Mouse (Mus musculus): ENCODE measurements at regions not wholly inside any gene's neighbourhood (a gene's known extent, or its start where the extent isn't known, plus 50 kb on each side); places are given as distances from the start of the nearest gene placed in this dataset.

DNA sequence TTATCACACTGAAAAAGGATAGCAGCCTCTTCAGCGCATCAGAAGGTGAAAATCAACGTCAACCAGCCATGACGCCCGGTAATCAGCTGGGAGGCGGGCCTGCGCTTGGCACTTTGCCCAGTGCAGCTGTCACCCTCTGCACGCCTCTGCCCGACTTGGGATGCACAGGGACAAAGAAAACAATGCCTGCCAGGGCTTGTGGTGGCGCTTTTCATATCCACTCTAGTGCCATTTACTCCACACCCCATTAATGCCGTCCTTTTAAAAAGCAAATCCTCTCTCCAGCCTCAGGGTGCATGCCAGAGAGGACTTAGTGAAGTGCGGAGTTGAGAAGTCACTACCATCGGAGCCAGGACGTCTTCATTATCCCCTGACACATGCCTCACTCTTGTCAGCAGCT lies 204.5 kb upstream of the Sulf2 start:
- no peaks in the 10 kb centered on the region for H3K9me3 ChIP-seq
- no peak for ATAC-seq
- no peaks in the 10 kb centered on the region for H3K27me3 ChIP-seq (replicated peaks)
- 0 out of 2 replicates have a peak, but pooled peaks cover 10% of the 10 kb centered on the region for H3K4me1 ChIP-seq (replicated peaks)
- H3K9ac ChIP-seq, result no peak overlapping the region
- H3K27ac ChIP-seq, result no peak overlapping the region
- H3K36me3 ChIP-seq, result no peaks in the 10 kb centered on the region
- no peak overlapping the region for H3K4me3 ChIP-seq (replicated peaks)
- WGBS, result 58% methylated on average over 13 of the region's 13 CpGs
- no peak overlapping the region for H3K4me2 ChIP-seq (replicated peaks)

DNA sequence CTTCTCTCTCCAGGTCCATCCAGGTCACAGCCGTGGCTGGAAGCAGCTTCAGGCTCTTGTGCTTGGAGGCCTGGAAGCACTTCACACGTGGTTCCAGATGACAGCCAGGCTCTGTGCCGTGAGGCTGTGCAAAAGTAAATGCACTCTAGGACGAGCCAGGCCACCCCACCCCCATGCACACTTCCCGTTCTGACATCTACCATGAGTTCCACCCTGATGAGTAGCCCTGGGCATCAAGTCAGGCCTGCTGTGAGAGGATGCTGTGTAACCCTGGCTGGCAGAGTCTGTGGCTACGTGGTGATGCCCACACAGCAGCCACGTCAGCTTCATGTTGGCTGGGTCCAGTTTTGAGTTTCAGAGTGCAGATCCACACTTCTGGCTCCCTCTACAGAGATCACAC lies 202.4 kb upstream of the Sulf2 start:
- no peaks in the 10 kb centered on the region for H3K9me3 ChIP-seq
- no peak overlapping the region for H3K27ac ChIP-seq
- H3K4me3 ChIP-seq (replicated peaks), result no peak overlapping the region
- WGBS, result 47% methylated on average over 7 of the region's 7 CpGs
- H3K27me3 ChIP-seq (replicated peaks), result no peaks in the 10 kb centered on the region
- peaks cover 24% of the 10 kb centered on the region for H3K4me1 ChIP-seq (replicated peaks)
- no peak overlapping the region for H3K9ac ChIP-seq
- H3K36me3 ChIP-seq, result no peaks in the 10 kb centered on the region
- no peak; the same call in 1 of the 2 replicates for ATAC-seq
- H3K4me2 ChIP-seq (replicated peaks), result no peak overlapping the region

DNA sequence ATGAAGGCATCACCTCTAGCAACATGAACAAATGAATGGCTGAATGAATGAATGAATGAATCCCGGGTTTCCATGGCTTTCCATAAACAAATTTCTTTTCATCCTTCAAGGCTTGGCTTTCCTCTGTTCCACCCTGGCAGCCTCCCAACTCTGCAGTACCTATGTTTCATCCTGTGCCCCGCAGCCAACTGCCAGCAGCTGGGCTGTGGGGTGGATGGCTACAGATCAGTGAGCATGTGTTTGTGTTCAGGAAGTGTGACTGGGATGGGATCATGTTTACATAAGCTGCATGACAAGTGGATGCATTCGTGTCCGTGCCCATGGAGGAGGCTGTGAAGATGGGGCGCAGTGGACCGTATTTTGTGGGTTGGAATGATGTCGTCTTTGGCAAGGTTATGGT lies 200.5 kb upstream of the Sulf2 start:
- Histone ChIP-seq H3K27ac (no peak overlapping the region), H3K4me2 (replicated peaks) (no peak overlapping the region), H3K4me3 (replicated peaks) (no peak overlapping the region), H3K9me3 (no peaks in the 10 kb centered on the region), H3K9ac (no peak overlapping the region), H3K4me1 (replicated peaks) (peaks cover 31% of the 10 kb centered on the region), H3K36me3 (no peaks in the 10 kb centered on the region), H3K27me3 (replicated peaks) (no peaks in the 10 kb centered on the region)
- WGBS, result 70% methylated on average over 7 of the region's 7 CpGs
- no peak for ATAC-seq

DNA sequence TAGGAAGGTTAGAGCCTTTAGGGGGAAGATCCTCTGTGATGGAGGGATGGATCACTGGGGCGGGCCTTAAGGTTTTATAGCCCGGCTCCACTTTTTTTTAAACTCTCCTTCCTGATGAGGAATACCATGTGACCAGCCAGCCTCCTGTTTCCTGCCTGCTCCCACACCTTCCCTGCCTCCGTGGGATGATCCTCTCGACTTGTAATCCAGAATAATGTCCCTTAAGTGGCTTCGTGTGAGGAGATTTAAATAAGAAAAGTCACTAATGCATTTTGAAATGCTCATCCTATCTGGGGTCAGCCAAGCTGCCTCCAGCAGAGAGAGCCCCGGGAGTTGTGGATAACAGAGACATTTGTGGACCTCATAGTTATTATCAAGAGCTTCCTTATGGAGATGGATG lies 200.0 kb upstream of the Sulf2 start:
- no peak overlapping the region for H3K27ac ChIP-seq
- WGBS, result 50% methylated on average over 6 of the region's 6 CpGs
- H3K4me3 ChIP-seq (replicated peaks), result no peak overlapping the region
- H3K4me1 ChIP-seq (replicated peaks), result peaks cover 31% of the 10 kb centered on the region
- H3K36me3 ChIP-seq, result no peaks in the 10 kb centered on the region
- no peak for ATAC-seq
- H3K4me2 ChIP-seq (replicated peaks), result no peak overlapping the region
- no peaks in the 10 kb centered on the region for H3K9me3 ChIP-seq
- no peaks in the 10 kb centered on the region for H3K27me3 ChIP-seq (replicated peaks)
- no peak overlapping the region for H3K9ac ChIP-seq

DNA sequence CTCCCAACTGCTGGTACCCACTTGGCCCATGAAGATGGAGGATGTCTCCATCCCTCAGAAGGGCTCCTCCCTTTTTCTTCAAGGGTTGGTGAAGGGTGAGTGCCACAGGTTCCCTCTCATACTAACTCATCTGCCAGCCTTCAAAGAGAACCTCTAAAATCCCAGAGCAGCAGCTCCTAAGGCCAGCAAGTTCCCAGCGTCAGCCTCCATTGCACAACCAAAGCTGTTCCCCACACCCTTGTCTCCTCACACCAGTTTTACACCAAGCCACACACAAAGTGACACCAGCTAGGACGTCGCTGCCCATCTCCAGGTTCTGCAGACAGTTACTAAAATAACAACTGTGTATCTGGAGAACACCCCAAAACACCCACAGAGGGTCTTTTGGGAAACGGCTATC lies 198.9 kb upstream of the Sulf2 start:
- H3K27ac ChIP-seq, result no peak overlapping the region
- no peak for ATAC-seq
- H3K4me2 ChIP-seq (replicated peaks), result no peak overlapping the region
- no peaks in the 10 kb centered on the region for H3K36me3 ChIP-seq
- no peaks in the 10 kb centered on the region for H3K27me3 ChIP-seq (replicated peaks)
- H3K9ac ChIP-seq, result no peak overlapping the region
- no peak overlapping the region for H3K4me3 ChIP-seq (replicated peaks)
- no peaks in the 10 kb centered on the region for H3K9me3 ChIP-seq
- H3K4me1 ChIP-seq (replicated peaks), result peaks cover 27% of the 10 kb centered on the region
- WGBS, result 94% methylated on average over 4 of the region's 4 CpGs

DNA sequence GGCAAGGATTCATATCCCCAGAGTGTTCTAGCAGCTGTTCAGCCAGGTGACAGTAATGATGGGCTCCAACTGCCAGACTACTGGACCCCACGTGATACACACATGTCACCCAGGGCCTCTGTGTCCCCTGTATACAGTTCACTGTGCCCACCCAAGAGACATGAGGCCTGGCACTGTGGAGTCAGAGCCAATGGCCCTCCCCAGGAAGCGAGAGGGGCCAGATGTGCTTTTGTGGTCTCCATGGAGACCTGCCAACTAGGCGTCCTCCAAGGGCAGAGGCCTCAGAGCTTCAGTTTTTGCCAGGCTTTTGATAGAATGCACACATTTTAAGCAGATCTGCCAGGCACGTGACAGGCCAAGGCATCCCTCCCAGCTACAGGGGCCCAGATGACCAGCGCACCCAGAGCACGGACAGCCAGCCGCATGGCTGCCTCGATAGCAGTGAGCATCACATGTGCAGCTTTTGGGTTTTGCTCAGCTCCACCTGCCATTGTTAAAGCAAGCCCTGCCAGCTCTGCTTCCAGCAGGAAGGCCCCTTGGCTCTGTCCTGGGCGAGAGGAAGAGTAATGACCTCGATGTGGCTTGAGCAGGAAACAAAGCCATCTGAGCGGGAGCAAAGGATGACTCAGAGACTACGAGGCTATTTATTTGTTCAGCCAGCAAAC lies 198.1 kb upstream of the Sulf2 start:
- 0 out of 2 replicates have a peak, but pooled peaks have one; percentile 29 for ATAC-seq
- H3K4me2 ChIP-seq (replicated peaks), result no peak overlapping the region
- no peaks in the 10 kb centered on the region for H3K9me3 ChIP-seq
- no peak overlapping the region for H3K27ac ChIP-seq
- no peaks in the 10 kb centered on the region for H3K36me3 ChIP-seq
- 44% methylated on average over 12 of the region's 12 CpGs for WGBS
- no peak overlapping the region for H3K9ac ChIP-seq
- no peaks in the 10 kb centered on the region for H3K27me3 ChIP-seq (replicated peaks)
- no peak overlapping the region for H3K4me3 ChIP-seq (replicated peaks)
- peaks cover 27% of the 10 kb centered on the region for H3K4me1 ChIP-seq (replicated peaks)

DNA sequence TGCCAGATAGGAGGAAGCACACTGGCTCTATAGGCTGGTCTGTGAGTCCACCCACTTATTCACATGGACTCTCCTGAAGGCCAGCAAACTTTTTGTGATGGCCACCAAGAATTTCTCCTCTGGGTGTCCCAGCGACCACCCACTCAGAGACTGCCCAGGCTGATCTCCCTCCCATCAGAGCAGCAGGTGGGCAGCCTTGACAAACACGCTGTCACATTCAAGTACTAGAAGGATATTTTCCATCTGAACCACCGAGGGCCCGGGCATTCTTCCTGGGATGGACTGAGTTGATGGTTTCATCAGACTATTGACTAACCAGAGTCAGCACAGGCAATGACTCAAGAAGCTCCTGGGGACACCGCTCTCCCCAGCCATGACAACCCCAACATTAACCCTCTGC lies 196.5 kb upstream of the Sulf2 start:
- Histone ChIP-seq H3K9me3 (no peaks in the 10 kb centered on the region), H3K27ac (no peak overlapping the region), H3K9ac (no peak overlapping the region), H3K36me3 (no peaks in the 10 kb centered on the region), H3K4me3 (replicated peaks) (no peak overlapping the region), H3K4me1 (replicated peaks) (peaks cover 24% of the 10 kb centered on the region), H3K4me2 (replicated peaks) (no peak overlapping the region), H3K27me3 (replicated peaks) (no peaks in the 10 kb centered on the region)
- no peak for ATAC-seq
- 70% methylated on average over 5 of the region's 5 CpGs for WGBS

DNA sequence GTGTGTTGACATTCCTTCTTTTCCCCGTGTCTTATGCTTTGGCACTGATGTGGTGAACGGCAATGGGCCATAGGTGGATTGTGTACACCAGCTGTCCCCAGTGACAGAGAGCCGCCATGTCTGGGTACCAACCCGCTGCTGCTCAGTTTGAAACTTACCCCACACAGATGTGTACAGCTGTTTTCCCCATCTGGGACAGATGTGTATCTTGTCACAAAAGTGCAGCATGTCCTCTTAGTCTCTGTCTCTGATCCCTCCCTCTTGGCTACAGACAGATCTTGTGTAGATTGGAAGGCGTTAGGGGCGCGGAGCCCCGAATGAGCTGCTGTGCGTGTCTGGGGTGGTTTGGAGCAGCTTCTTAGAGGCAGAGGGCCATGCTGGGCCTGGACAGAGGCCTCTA lies 196.1 kb upstream of the Sulf2 start:
- Histone ChIP-seq H3K4me3 (replicated peaks) (no peak overlapping the region), H3K9me3 (no peaks in the 10 kb centered on the region), H3K4me2 (replicated peaks) (no peak overlapping the region), H3K9ac (no peak overlapping the region), H3K36me3 (no peaks in the 10 kb centered on the region), H3K27me3 (replicated peaks) (no peaks in the 10 kb centered on the region), H3K27ac (no peak overlapping the region), H3K4me1 (replicated peaks) (peaks cover 28% of the 10 kb centered on the region)
- WGBS, result 76% methylated on average over 9 of the region's 9 CpGs
- ATAC-seq, result 0 out of 2 replicates have a peak, but pooled peaks have one; percentile 7

DNA sequence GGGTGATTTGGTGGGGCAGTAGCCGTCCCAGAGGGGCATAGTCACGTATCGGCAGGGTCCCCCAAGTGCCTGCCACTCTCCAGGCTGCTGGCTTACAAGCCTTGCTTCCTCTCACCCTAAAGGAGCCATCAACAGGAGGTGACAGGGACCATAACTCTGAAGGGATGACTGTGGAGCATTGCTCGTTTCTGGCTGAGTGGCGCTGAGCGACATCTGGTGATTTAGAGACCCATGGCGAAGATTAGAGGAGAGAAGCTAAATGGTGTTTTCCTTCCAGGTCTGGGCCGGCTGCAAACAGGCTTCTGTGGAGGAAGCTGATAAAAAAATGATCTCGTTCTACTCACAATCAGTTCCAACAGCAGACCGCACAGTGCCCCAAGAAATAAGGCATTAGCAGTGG lies 193.2 kb upstream of the Sulf2 start:
- Histone ChIP-seq H3K36me3 (no peaks in the 10 kb centered on the region), H3K27me3 (replicated peaks) (no peaks in the 10 kb centered on the region), H3K4me1 (replicated peaks) (peaks cover 32% of the 10 kb centered on the region), H3K4me3 (replicated peaks) (no peak overlapping the region), H3K9me3 (no peaks in the 10 kb centered on the region), H3K9ac (no peak overlapping the region), H3K27ac (no peak overlapping the region), H3K4me2 (replicated peaks) (no peak overlapping the region)
- no peak for ATAC-seq
- 51% methylated on average over 10 of the region's 10 CpGs for WGBS

DNA sequence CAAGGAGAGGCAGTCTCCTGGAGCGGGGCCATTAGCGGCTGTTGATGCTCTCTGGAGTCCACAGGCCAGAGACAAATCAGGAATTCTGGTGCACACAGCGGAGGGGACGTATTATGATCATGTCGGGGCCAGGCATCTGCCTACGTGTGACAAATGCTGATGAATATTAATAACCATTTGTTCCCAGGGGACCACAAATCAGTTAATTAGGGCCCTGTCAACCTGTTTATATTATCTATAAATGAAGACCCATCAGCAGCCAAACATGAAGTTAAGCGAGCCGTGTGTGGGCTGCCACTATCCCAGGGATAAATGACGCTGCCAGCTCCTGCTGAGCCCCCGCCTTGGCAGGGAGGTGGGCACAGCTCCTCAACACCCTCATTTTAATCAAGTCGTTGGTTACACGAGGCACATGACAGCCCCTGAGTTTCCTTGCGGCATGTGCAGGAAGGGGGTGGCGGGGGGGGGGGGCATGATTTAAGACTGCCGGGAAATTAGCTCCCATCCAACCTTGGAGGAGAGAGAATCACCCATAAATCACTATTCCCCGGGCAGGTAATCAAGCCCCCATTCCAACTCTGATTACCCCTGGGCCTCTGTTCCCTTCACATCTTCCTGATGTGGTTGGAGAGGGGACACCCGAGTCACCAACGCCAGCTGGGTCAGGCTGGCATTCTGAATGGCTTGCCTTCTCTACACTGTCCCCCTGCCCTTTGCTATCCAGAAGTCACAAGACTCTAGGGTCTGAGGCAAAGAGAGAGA lies 191.1 kb upstream of the Sulf2 start:
- Histone ChIP-seq H3K4me2 (replicated peaks) (no peak overlapping the region), H3K9ac (no peak overlapping the region), H3K4me1 (replicated peaks) (peaks cover 24% of the 10 kb centered on the region; the same call in 1 of the 2 replicates), H3K9me3 (no peaks in the 10 kb centered on the region), H3K4me3 (replicated peaks) (no peak overlapping the region), H3K27ac (no peak overlapping the region), H3K27me3 (replicated peaks) (no peaks in the 10 kb centered on the region), H3K36me3 (no peaks in the 10 kb centered on the region)
- no peak for ATAC-seq
- WGBS, result 40% methylated on average over 18 of the region's 18 CpGs

DNA sequence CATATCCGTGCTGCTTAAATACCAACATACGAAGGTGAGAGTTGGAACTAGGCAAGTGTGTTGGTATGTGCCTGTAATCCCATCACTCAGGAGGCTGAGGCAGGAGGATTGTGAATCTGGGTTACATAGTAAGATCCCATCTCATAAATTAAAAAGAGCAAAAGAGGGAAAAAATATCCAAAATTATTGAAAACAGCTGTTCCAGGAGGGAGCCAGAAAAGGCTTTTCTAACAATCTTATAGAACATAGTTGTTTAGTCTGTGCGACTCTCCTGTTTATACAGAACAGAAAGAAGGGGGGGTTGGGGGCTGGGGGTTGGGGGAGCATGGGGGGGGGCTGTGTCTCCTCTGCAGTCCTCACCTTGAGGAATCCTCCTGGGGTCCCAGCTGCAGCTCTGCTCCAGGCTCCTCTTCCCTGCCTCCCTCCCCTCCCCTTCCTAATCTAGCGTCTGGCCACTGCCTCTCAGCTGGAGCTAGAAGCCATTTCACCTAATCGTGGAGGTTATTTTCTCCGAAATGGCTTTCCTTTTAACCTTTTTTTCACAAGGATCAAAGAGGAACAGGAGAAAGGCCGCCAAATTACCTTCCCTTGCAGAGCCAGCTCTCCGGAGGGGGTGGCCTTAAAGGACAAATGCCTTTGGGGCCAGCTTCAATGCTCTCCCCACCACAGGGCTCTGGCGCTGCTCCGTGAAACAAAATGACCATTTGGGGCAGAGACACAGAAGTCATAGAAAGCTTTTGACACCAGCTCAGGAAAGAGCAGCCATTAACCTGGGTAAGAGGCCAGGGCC lies 188.3 kb upstream of the Sulf2 start:
- H3K4me3 ChIP-seq (replicated peaks), result no peak overlapping the region
- 36% methylated on average over 10 of the region's 10 CpGs for WGBS
- H3K4me2 ChIP-seq (replicated peaks), result no peak overlapping the region
- H3K27ac ChIP-seq, result peak overlapping the region; percentile 8; the same call in 1 of the 2 replicates
- H3K27me3 ChIP-seq (replicated peaks), result no peaks in the 10 kb centered on the region
- peak; percentile 54; the same call in 1 of the 2 replicates for ATAC-seq
- H3K4me1 ChIP-seq (replicated peaks), result peaks cover 24% of the 10 kb centered on the region; the same call in 1 of the 2 replicates
- no peaks in the 10 kb centered on the region for H3K9me3 ChIP-seq
- no peaks in the 10 kb centered on the region for H3K36me3 ChIP-seq
- no peak overlapping the region for H3K9ac ChIP-seq

DNA sequence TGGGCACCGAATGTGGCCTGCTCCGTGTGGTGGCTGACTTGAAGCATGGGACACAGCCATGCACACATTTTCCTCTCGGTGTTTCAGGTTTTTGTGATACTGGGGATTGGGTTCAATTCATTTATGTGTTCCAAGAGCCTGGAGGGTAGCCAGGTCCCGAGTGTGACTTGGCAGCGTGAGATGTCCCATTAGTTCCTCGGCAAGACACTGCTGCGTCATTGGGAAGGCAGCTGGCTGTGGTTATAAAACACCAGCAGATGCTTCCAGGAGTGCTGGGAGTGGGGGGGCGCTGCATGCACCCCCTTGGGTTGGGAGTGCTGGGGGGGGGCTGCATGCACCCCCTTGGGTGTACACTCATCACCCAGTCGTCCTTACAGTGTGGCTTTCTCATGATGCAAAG lies 186.9 kb upstream of the Sulf2 start:
- Histone ChIP-seq H3K36me3 (no peaks in the 10 kb centered on the region), H3K27me3 (replicated peaks) (no peaks in the 10 kb centered on the region), H3K9ac (no peak overlapping the region), H3K9me3 (no peaks in the 10 kb centered on the region), H3K4me3 (replicated peaks) (no peak overlapping the region), H3K27ac (0 out of 2 replicates have a peak overlapping the region, but pooled peaks have one; percentile 23), H3K4me1 (replicated peaks) (peaks cover 26% of the 10 kb centered on the region), H3K4me2 (replicated peaks) (no peak overlapping the region)
- WGBS, result 66% methylated on average over 9 of the region's 9 CpGs
- no peak for ATAC-seq
